Mouse (Mus musculus) cerebral cortex, adult 2 months (tissue): ENCODE results near the gene Osbpl10.

Experiments
- WGBS: fragments of 180-500 bp; shearing (Covaris S2); methylation state at CpG from one replicate; pipeline ENCODE4 v1.1.7; 2018; 5-methylcytosine and 5-hydroxymethylcytosine counted together

The Osbpl10 gene

DNA sequence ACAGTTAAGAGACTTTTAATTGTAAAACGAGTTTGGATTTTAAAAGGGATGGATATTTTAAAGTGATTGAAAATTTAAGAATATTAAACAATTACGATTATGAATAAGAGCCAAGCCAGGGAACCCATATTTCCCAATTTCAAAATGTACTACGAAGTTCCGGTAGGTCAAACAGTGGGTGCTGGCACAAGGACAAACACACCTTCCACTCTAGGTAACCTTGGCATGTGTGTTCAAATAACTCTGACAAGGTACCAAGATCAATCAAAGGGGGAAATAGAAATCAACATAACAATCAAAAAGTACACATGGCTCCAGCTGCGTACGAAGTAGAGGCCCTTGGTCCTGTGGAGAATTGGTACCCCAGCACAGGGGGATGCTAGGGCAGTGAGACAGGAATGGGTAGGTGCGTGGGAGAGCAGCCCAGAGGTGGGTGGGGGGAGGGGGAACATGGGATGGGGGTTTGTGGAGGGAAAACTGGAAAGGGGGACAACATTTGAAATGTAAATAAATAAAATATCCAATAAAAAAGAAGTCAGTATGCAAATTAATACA is 294.8 kb downstream of the Osbpl10 start:
- 95% methylated on average over 7 of the region's 7 CpGs for WGBS

DNA sequence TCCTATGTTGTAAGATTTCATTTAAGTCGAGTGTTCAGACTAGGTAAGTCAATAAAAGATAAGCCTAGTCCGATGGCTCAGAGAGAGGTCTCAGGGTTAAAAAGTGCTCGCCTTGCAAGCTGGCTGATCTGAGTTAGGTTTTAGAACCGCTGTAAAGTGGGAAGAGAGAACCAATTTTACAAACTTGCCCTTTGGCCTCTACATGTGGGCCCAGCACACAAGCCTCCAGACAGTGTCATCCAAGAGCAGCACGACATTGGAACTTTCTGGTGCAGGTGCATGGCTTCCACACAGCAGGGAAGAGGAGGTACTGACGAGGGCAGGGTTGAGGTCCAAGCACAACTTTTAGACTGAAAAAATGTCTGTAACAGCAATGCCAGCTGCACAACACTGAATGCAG is 296.4 kb downstream of the Osbpl10 start:
- 90% methylated on average over 6 of the region's 6 CpGs for WGBS

DNA sequence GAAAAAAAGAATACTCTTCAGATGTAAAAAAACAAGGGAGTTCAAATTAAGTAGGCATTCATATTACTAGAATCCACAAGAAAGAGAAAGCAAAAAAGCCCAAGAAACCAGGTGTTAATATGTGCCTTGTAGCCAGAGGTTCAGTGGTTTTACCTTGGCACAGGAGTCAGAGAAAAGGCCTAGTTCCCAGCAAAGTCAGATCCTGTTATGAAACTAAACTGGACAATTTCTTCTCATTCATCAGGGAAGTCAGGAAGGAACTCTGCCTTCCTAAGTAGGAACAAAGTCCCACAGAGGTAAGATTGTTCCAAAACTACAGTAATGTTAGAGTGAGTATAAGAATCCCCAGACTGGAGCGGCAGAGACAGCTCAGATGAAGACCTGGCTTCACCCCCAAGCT is 300.3 kb downstream of the Osbpl10 start:
- 88% methylated on average over 1 of the region's 1 CpGs for WGBS
